Mouse (Mus musculus) spleen, postnatal 4 days (tissue): ENCODE results near the gene Celf2.
"Not testable (repeated sequence)": the region's sequence is repeated elsewhere in the genome, so short reads cannot be mapped to it uniquely, and the experiment has no call there.

ENCODE experiments used
- DNase-seq, 2 experiments: peaks; one replicate each; pipeline ENCODE4 v3.0.0; 2022; ENCODE audit warnings: low spot score in 2 of 2

Celf2 gene

DNA sequence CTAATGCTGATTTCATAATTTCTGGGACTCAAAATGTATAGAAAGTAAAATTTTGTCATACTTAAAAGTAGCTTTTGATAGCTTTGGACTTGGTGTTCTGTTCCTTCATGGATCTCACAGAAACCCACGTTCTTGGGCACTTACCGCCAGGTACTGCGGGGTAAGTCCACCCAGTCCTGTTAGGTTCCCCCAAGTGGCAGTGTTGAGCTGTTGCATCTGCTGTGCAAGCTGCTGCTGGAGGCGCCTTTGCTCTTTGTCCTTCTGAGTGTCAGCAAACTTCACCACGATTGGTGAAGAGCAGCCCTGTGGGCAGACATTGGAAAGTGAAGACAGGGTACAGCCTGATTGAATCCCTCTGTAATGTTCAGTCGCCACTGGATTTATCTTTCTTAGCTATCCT, 905.5 kb downstream of the Celf2 start:
- DNase-seq: no peak

DNA sequence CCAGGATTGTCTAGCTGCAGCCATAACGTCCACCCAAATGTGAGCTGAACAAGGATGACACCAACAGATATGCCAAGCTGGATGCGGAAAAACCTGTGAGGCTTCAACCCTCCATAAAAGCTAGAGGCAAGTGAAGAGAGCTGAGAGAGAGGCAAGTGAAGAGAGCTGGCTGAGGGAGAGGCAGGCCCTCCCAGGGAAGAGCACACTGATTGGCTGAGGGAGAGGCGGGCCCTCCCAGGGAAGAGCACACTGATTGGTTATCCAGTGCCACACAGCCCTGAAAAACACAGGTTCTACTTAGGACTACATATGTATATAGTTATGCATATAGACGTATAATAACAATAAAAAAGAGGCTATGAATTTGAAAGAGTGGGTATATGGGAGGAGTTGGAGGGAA, 907.2 kb downstream of the Celf2 start:
- no peak for DNase-seq

DNA sequence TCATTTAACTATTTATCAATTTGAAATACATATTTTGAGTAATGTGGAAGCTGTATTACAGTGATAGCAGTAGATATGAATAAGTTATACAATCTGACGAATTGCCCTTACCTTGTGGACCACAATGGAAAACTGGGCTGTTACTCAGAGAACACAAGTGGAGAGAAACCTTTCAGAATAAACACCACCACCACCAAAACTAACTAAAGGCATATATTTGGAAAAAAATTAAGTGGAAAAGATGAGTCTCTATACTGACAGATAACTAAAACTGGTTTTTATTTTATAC, 910.5 kb downstream of the Celf2 start:
- no peak for DNase-seq

GRCm38 (mm10) chr2:6598124-6598878, 911.1 kb downstream of the Celf2 start:
- no peak for DNase-seq

DNA sequence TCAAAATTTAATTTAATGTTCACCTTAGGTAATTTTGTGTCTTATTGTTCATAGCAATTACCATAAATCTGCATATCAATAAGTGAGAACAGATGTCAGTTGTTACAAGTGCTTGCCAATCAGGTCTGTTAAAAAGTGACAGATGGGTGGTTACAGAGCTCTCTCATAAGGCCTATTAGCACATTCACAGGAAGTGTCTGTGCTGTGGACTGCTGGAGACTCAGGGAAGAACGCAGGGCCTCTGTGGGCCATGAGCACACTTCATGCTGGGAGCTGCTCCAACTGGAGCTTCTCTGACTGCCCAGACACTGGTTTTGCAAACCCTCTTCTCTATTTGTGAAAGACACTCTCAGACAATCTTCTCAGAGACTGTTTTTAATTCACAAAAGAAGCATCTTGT, 914.6 kb downstream of the Celf2 start:
- DNase-seq: no peak

DNA sequence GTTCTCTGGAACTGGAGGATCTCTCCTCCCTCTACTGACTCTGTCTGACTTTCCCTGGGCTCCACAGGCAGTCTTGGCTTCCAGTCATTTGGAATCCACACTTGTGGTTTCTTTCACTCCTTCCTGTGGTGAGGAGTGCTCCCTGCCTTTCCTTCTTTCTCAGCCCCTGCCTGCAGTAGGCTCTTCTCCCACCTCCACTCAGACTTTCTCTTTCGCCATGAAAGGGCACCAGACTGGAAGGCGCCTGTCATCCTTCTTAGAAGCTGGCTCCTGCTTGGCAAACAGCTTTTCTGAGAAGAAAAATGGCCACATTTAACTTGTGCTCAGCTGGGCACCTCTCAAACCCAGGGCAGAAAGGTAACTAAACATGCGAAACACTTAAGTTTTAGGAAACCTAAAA, 915.2 kb downstream of the Celf2 start:
- DNase-seq: no peak

GRCm38 (mm10) chr2:6593739-6594138, 915.6 kb downstream of the Celf2 start:
- no peak for DNase-seq

DNA sequence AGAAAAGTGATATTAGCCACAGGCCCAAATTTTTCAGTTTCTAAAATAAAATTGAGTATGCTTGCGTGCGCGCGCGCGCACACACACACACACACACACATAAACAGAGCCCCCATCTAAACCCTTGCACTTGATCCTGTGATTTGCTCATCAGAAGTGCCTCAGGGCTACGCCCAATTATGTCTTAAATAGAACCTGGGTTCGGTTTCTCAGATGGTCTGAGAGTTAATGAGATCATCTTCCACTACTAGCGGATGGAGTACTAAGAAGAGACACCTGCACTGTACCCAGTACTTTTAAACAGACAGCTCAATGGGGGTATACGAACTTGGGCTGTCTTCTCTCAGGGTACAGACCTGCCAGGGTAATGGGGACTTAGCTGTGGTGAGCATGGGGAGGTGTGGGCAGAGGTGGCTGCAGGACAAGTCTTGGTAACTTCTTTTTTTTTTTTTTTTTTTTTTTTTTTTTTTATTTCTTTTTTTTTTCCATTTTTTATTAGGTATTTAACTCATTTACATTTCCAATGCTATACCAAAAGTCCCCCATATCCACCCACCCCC, 923.2 kb downstream of the Celf2 start:
- DNase-seq: no peak

- DNase-seq: no peak
Measured at GRCm38 (mm10) chr2:6585069-6585754, 924.2 kb downstream of the Celf2 start.

GRCm38 (mm10) chr2:6582711-6583110, 926.7 kb downstream of the Celf2 start:
- no peak for DNase-seq

GRCm38 (mm10) chr2:6580066-6580465, 929.3 kb downstream of the Celf2 start:
- no peak for DNase-seq

DNA sequence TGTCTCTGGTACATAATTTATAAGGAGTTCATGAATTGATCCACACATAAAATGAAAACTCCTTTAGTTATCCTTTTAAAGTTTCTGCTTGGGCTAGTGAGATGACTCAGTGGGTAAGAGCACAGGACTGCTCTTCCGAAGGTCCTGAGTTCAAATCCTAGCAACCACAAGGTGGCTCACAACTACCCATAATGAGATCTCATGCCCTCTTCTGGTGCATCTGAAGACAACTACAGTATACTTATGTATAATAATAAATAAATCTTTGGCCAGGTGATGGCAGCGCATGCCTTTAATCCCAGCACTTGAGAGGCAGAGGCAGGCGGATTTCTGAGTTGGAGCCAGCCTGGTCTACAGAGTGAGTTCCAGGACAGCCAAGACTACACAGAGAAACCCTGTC, 934.0 kb downstream of the Celf2 start:
- DNase-seq: not testable (repeated sequence)

DNA sequence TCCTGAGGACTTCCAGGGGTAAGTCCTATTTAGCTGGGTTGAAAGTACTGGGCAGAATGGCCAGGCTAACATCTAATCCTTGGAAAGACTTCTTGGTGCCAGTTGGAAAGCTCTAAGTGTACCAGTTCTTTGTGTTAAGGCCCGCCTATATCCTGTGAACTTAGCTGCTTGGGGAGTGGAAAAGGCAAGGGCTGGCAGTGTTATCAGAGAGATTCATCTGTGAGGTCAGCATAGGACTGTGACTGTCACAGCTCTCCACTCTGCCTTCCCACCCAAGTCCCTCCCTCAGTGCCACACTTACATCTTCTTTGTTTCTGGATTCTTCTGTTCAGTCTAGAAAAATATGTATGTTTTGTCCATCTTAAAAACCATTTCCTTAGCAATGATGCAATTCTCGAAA, 935.7 kb downstream of the Celf2 start:
- DNase-seq: no peak

- no peak for DNase-seq
Measured at GRCm38 (mm10) chr2:6572976-6573375, 936.4 kb downstream of the Celf2 start.

DNA sequence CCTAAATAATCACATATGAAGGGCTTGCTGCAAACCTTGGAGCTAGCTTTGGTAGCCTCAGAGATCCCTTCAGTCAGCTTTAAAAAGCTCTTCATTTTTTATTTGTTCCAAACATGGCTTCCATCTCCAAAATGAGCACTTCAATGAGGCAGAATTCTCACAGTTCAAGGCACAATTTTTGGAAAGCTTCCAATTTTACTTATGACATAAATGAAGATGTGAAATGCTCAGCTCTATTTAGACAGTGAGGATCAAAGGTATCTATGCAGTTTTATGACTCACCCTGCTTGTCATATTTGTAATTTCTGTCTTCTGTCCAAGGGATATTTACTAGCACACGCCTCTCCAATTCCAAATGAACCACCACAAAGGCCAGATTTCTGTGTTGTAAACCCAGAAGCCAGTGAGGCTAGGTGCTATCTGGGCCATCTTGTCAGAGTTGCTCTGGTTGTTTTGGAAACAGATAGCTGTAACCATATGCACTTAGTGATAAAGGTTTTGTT, 940.3 kb downstream of the Celf2 start:
- DNase-seq: no peak

GRCm38 (mm10) chr2:6565175-6565574, 944.2 kb downstream of the Celf2 start:
- DNase-seq: no peak

GRCm38 (mm10) chr2:6561337-6561736, 948.0 kb downstream of the Celf2 start:
- no peak for DNase-seq

DNA sequence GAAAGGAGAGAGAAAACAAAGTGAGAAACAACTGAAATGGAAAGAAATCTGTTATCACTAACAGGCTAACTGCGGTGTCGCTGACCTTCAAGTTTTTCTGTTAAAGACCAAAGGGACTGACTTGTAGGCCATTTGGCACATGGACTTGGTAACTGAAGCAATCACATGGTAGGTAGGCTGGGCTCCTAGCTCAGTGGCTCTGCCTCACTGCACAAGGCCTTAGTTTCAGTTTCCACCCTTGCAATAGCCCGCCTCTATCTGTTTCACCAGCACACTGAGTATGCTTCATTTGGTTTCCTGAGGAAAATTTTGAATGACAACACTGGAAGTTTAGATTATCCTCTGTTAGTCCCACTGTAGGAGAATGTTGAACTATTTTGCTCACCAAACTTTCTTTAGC, 948.6 kb downstream of the Celf2 start:
- no peak for DNase-seq

- DNase-seq: no peak
Measured at GRCm38 (mm10) chr2:6559581-6559980, 949.8 kb downstream of the Celf2 start.

- no peak for DNase-seq
Measured at GRCm38 (mm10) chr2:6558303-6559254, 950.8 kb downstream of the Celf2 start.

DNA sequence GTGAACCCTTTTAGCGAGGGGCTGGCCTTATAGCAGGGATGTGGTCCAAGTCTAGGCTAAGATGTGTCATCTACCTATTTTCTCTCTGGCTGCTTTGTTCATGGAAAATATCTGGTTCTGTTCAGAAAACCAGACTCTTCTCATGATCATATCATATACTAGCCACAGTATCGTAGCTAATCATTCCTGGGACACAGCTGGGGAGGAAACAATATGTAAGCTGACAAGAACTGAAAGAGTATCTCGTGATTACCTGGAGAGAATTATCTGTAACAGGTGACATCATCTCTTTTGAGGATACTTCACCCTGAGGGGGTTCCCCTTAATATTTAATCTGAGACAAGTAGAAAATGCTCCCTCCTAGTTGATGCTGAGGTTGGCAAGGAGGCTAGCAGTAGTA, 951.6 kb downstream of the Celf2 start:
- DNase-seq: no peak

DNA sequence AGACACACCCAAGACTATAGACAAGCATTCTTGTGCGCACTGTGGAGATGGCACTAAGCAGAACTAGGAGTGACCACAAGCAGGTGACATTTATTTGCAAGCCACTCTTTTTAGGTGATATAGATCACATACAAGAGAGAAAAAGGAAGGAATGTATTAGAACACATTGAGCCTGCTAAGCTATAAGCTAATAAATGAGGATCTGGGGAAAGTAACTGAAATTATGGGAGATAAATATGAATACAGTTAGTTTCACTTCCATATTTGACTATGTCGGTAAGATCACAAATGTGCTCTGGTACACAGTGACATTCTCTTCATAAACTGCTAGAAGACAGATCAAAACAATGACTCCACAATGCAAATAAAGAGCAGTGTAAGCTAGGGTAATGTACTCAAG, 952.5 kb downstream of the Celf2 start:
- no peak for DNase-seq
